Mouse (Mus musculus) stomach, postnatal 0 days (tissue): ENCODE data around the gene Prnd. TPM values are rescaled to one million over a fixed set of nuclear protein-coding genes. Genes with fewer than 3 reads are reported as not detected.

Source experiments
- ATAC-seq: fragments of 200-750 bp; cut with Nextera tagmentation; 2 replicates; pipeline ENCODE4 v1.8.0; 2017; ENCODE audit not compliant: low FRiP score, low TSS enrichment
- DNase-seq: peaks from one replicate; pipeline ENCODE4 v3.0.0-alpha.2; 2016; ENCODE audit warnings: low spot score
- H3K27ac ChIP-seq: fragments of 300-500 bp; sonication (generic); replicated peaks from 2 replicates; pipeline ENCODE4 v1.5.1; 2014; ENCODE audit warnings: mild to moderate bottlenecking, control low read depth
- H3K27me3 ChIP-seq: fragments of 300-500 bp; sonication (generic); 2 replicates; pipeline ENCODE4 v1.6.1; 2014; ENCODE audit warnings: low read length; ENCODE audit not compliant: control insufficient read depth, insufficient read depth
- H3K36me3 ChIP-seq: fragments of 300-500 bp; sonication (generic); 2 replicates; pipeline ENCODE4 v1.6.1; 2014; ENCODE audit warnings: low read length, mixed read lengths; ENCODE audit not compliant: control insufficient read depth, insufficient read depth
- H3K4me1 ChIP-seq: fragments of 300-500 bp; sonication (generic); replicated peaks from 2 replicates; pipeline ENCODE4 v1.6.1; 2014; ENCODE audit warnings: antibody characterized with exemption; ENCODE audit not compliant: control insufficient read depth, insufficient read depth
- H3K4me2 ChIP-seq: fragments of 300-500 bp; sonication (generic); replicated peaks from 2 replicates; pipeline ENCODE4 v1.6.1; 2014; ENCODE audit warnings: low read depth, mild to moderate bottlenecking, control low read depth, moderate library complexity
- H3K4me3 ChIP-seq: fragments of 300-500 bp; sonication (generic); 2 replicates; pipeline ENCODE4 v1.5.1; 2014; ENCODE audit warnings: low read depth, low read length, control low read depth
- H3K9ac ChIP-seq: fragments of 300-500 bp; sonication (generic); 2 replicates; pipeline ENCODE4 v1.6.1; 2014; ENCODE audit warnings: mild to moderate bottlenecking, low read length, control low read depth, mixed read lengths
- H3K9me3 ChIP-seq: fragments of 300-500 bp; sonication (generic); 2 replicates; pipeline ENCODE4 v1.6.1; 2016; ENCODE audit warnings: low read length; ENCODE audit not compliant: control insufficient read depth
- CTCF ChIP-seq: IDR thresholded peaks from 2 replicates; pipeline ENCODE4 v1.5.1; 2016; ENCODE audit warnings: antibody characterized with exemption, low read depth, mild to moderate bottlenecking, moderate library complexity
- EP300 ChIP-seq: optimal IDR thresholded peaks from 2 replicates; pipeline ENCODE3; 2016; ENCODE audit warnings: antibody characterized with exemption
- WGBS: fragments of 180-500 bp; shearing (Covaris S2); extraction: QIAGEN DNeasy Blood & Tissue Kit; methylation state at CpG from one replicate; pipeline ENCODE4 v1.1.7; 2014; 5-methylcytosine and 5-hydroxymethylcytosine counted together
- polyA plus RNA-seq: library from polyadenylated mRNA; unstranded; fragments of >200 nt; fragmentation: Nextera tagmentation; extraction: Ambion mirVana; gene quantifications from 2 replicates; pipeline ENCODE4 v1.2.1, GENCODE M21; 2015

Gene Prnd
- 16.3 and 22.8 TPM in 2 replicates for polyA plus RNA-seq

DNA sequence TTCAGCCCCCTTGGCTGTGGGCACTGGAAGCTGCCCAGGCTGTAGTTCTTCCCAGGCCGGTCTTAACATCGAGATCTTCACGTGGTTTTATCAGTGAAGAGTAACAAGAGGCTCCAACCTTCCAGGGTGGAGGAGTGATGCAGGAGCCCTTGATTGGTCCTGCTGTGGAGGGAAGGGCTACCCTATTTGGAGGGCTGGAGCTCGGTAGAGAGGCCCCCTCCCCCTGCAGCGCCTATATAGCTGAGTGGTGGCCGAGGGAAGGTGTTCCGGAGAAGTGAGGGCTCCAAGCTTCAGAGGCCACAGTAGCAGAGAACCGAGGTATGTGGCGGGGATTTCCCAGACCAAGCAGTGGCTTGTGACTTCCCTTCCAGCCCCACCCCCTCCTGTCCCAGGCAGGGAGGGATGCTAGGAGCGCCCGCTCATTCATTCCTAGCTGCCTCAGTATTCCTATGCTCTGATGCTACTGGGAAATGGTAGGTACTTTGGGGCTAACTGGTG, at the start of gene Prnd:
Gene Prnd (plus strand): TSS at position 264 of the 498 bp plus-strand sequence.
- H3K36me3 ChIP-seq: no peaks in the 10 kb centered on the region
- WGBS: 17% methylated on average over 11 of the region's 11 CpGs
- H3K9me3 ChIP-seq: no peaks in the 10 kb centered on the region
- H3K4me2 ChIP-seq: no peak within 1 kb of the TSS
- no peaks in the 10 kb centered on the region for H3K4me1 ChIP-seq
- DNase-seq (no peak), ATAC-seq (no peak; the same call in 1 of the 2 replicates)
- H3K4me3 ChIP-seq: no peak within 1 kb of the TSS
- no peak within 1 kb of the TSS for H3K27ac ChIP-seq
- no peaks in the 10 kb centered on the region for H3K27me3 ChIP-seq
- no peak for TF ChIP-seq EP300
- no peak for TF ChIP-seq CTCF
- H3K9ac ChIP-seq: no peak within 1 kb of the TSS

DNA sequence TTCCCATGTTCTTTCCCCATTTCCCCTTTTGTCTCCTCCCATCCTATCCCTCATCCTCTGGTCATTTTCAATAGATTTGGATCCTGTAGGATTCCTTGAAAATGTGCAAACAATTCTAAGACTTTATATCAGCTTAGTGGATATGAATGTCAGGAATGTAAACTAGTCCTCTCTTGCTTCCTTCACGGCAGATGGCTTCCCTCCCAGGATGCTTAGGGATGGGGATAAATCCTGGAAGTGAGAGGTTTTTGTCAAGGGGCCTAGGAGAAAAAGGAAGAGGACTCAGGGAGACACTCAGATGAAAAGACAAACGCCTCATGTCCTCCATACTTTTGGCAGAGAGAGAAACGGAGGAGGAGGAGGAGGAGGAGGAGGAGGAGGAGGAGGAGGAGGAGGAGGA, 48.2 kb upstream of the Prnd start:
- no peak overlapping the region for H3K4me3 ChIP-seq
- H3K4me1 ChIP-seq: no peaks in the 10 kb centered on the region
- no peak overlapping the region for H3K4me2 ChIP-seq
- TF ChIP-seq CTCF (no peak), EP300 (no peak)
- DNase-seq (no peak), ATAC-seq (peak; percentile 50; the same call in 1 of the 2 replicates)
- WGBS: 30% methylated on average over 3 of the region's 3 CpGs
- no peaks in the 10 kb centered on the region for H3K27me3 ChIP-seq
- H3K27ac ChIP-seq: peak overlapping the region; percentile 53; the same call in 1 of the 2 replicates
- no peaks in the 10 kb centered on the region for H3K9me3 ChIP-seq
- H3K9ac ChIP-seq: no peak overlapping the region
- no peaks in the 10 kb centered on the region for H3K36me3 ChIP-seq

DNA sequence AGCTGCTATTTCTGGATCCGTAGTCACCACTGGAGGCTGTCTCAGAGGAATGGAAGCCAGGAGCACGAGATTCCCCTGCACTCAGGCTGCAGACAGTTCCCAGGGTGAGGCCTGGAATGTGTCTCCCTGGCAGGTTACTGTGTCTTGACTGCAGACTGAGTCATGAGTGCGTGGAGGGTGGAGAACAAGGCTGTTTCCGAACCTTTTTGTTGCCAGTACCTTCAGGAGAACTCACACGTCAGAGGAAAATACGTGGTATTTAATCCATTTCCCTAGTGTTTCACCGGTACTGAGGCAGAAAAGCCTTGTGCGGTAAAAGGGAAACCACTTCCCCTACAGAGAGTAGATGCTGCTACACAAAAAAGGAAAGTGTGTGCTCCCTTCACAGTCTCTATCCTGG, 47.8 kb upstream of the Prnd start:
- Histone ChIP-seq H3K4me3 (no peak overlapping the region), H3K27me3 (no peaks in the 10 kb centered on the region), H3K27ac (peak overlapping the region; percentile 83), H3K4me1 (no peaks in the 10 kb centered on the region), H3K9me3 (no peaks in the 10 kb centered on the region), H3K4me2 (no peak overlapping the region), H3K36me3 (no peaks in the 10 kb centered on the region), H3K9ac (no peak overlapping the region)
- WGBS: 21% methylated on average over 8 of the region's 8 CpGs
- peak; percentile 57 for DNase-seq
- ATAC-seq: peak; percentile 94
- TF ChIP-seq EP300 (peak; percentile 43), CTCF (no peak)

DNA sequence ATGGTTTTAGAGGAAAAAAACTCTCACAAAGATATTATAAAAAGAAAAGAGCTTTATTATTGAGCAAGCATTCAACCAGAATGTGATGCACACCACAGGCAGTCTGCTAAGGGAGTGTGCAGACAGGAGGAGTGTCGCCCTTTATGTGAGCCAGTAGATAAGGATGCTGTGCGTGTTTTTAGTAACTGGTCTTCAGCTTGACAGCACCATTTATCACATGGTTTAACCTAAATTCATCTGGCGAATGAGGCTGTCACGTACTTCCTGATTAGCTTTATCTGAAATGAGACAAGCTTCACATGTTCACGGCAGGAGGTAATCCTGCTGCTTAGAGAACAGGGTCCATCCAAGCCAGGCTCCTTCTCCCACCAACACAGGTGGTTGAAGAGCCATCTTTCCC, 45.6 kb upstream of the Prnd start:
- H3K4me3 ChIP-seq: no peak overlapping the region
- no peaks in the 10 kb centered on the region for H3K27me3 ChIP-seq
- no peaks in the 10 kb centered on the region for H3K9me3 ChIP-seq
- ATAC-seq: no peak
- no peaks in the 10 kb centered on the region for H3K4me1 ChIP-seq
- no peak for DNase-seq
- no peaks in the 10 kb centered on the region for H3K36me3 ChIP-seq
- TF ChIP-seq EP300 (no peak), CTCF (no peak)
- H3K9ac ChIP-seq: no peak overlapping the region
- 45% methylated on average over 5 of the region's 5 CpGs for WGBS
- H3K27ac ChIP-seq: no peak overlapping the region
- H3K4me2 ChIP-seq: no peak overlapping the region

DNA sequence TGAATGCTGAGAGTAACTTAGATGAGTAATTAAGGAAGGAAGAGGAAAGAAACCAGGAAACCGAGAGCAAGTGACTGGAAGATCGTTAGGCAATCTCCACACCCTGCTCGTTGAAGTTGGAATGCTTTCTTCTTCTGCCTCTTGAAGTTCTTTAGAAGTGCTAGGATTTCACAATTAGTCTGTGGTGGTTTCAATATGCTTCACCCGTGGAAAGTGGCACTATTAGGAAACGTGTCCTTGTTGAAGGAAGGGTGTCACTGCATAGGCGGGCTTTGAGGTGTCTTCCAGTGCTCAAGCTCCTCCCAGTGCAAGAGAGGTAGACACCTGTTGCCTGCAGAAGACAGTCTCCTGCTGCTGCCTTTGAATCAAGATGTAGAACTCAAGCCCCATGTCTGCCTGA, 44.9 kb upstream of the Prnd start:
- Histone ChIP-seq H3K4me3 (no peak overlapping the region), H3K9ac (no peak overlapping the region), H3K27me3 (no peaks in the 10 kb centered on the region), H3K4me2 (no peak overlapping the region), H3K9me3 (no peaks in the 10 kb centered on the region), H3K4me1 (no peaks in the 10 kb centered on the region; the same call in 1 of the 2 replicates), H3K27ac (no peak overlapping the region), H3K36me3 (no peaks in the 10 kb centered on the region)
- 70% methylated on average over 6 of the region's 6 CpGs for WGBS
- TF ChIP-seq EP300 (no peak), CTCF (no peak)
- DNase-seq (no peak), ATAC-seq (no peak)

DNA sequence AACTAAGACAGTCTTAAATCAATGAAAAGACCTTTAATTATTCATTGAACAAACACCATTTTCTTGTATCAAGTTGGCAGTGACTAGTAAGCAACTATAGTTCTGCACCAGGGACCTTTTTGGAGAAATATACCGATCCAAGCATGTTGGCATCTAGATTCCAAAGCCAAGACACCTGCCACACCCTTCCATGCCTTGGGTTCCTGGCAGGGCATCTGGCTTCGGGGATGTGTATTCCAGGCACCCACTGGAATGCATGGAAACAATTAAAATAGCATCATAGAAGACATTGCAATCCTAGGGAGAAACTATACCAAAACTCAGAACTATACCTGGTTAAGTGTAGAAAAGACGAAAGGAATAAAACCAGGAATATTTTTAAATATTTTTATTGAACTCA, 44.4 kb upstream of the Prnd start:
- Histone ChIP-seq H3K4me3 (no peak overlapping the region), H3K4me2 (no peak overlapping the region), H3K36me3 (no peaks in the 10 kb centered on the region), H3K27ac (no peak overlapping the region), H3K27me3 (no peaks in the 10 kb centered on the region), H3K4me1 (no peaks in the 10 kb centered on the region; the same call in 1 of the 2 replicates), H3K9ac (no peak overlapping the region), H3K9me3 (no peaks in the 10 kb centered on the region)
- DNase-seq (no peak), ATAC-seq (no peak)
- TF ChIP-seq CTCF: no peak
- no peak for TF ChIP-seq EP300
- WGBS: 82% methylated on average over 3 of the region's 3 CpGs
